Mouse (Mus musculus): ENCODE measurements at regions not wholly inside any gene's neighbourhood (a gene's known extent, or its start where the extent isn't known, plus 50 kb on each side); places are given as distances from the start of the nearest gene placed in this dataset.
"Not testable (repeated sequence)": the region's sequence is repeated elsewhere in the genome, so short reads cannot be mapped to it uniquely, and the experiment has no call there.

DNA sequence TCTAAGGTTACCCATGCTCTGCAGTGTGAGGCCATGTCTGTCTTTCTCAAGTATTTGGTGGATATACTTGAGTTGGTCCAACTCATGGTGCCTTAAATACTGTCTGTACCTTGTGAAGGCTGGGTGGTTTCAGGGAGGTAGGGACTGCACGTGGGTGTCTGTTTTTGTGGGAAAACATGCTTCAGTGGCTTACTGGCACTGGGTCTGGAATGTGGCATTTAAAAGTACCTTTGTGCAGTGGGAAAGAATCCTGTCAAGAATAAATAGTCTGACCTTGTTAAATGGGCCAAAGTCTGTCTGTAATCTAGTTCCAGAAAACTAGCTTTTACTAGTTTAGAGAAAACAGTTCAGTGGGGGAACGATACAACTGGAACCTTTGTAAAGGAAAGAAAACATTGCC, 157.5 kb upstream of the Vmn1r3 start:
- not testable (repeated sequence) for TF ChIP-seq CTCF (IDR thresholded peaks at IDR 0.05; ENCODE audit: low read depth, low read length); TAL1 (conservative IDR thresholded peaks at IDR 0.05; ENCODE audit: low read depth, low read length); GATA1 (IDR thresholded peaks at IDR 0.05; ENCODE audit: borderline replicate concordance, low read length); POLR2AphosphoS5 (IDR thresholded peaks at IDR 0.05; ENCODE audit: insufficient replicate concordance, low read depth, low read length)

Data from G1E (cell line).